Mouse (Mus musculus): Measurements from ENCODE around the gene Fdxr.

Fdxr gene

GRCm38 (mm10) chr11:115276780-115277603 lies at the start of gene Fdxr:
TSS of gene Fdxr (minus strand) at chr11:115277050.
- peak; percentile 99 for DNase-seq (ENCODE audit: low spot score)

DNA sequence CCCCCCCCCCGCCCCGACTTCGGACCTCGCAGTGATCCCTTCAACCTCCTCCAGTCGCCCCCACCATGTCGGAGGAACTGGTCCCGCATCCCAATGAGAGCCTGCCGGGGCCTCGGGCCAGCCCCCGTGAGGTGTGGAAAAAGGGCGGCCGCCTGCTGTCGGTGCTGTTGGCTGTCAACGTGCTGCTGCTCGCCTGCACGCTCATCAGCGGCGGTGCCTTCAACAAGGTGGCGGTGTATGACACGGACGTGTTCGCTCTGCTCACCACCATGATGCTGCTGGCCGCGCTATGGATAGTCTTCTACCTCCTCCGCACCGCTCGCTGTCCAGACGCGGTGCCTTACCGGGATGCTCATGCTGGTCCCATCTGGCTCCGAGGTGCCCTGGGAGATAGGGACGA lies 46.5 kb upstream of the Fdxr start:
- no peak for DNase-seq (ENCODE audit: low spot score)

DNA sequence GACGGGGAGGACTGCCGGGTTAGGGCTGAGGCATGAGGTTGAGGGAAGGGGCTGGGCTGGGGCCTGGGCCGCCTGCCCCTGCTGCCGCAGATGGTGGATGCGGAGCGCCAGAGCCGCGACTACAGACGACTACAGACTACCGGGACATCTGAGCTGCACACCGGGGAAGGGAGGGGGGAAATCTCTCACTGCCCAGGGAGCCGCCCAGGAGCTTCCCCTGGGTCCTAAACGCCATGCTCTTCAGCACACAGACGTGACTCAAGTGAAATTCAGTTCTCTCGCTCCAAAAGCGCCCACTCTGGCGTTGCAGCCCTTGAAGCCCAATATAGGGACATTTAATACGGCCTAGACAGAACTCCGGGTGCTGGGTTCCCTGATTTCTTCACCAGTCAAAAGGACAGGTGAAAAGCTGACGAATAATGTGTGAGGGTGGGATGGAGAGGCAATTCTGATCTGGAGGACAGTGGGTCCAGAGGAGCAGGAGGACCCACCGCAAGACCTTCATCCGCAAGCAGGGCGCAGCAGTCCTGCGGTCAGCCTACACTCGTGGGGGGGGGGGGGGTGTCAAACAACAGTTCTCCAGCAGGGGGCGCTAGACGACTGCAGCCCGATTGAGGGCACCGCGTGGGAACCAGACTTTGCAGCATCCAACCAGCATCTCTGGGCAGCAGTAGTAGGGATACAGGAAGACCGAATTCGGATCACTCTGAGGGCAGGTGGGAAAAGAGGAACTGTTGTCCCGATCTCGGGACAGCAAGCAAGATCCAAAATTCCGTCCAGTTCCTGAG lies 45.2 kb upstream of the Fdxr start, which contains the start of gene Ush1g:
Gene Ush1g, minus strand, starts transcription at position 136 of the 788 bp plus-strand sequence.
- peak; percentile 80 for DNase-seq (ENCODE audit: low spot score)

- DNase-seq (ENCODE audit: low spot score) = peak; percentile 21
These were observed 43.0 kb upstream of the Fdxr start for GRCm38 (mm10) chr11:115319704-115320383.

DNA sequence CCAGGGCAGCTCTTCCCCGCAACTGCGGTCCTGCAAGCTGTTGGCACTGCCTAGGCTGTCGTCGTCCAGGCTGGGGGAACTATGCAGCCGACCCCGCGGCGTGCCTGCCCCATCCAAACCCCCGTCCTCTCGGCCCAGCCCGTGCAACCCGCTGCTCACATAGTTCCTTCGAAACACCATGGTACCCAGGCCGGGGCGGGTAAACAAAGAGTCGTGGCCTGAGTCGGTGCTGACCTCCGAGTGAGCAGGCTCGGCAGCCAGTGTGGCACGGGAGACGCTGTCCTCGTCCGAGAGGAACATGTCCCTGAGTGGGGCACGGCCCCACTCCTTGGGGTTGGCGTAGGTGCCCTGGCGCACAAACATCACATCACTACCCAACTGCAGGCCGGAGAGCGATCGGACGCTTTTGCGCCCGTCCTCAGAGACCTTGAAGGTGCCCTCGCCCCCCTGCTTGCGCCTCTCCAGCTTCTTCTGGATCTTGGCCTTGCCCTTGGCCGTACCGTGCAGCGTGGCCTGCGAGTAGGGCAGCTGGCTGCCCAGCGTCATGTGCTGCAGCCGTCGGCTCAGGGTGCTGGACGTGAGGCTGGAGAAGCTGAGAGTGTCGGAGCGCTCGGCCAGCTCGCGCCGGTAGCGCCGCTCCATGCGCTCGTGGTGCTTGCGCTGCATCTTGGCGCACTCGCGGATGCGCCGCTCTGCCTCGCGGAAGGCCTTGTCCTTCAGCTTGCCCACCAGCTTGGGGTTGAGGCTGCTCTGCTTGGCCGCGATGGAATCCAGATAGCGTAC lies 41.6 kb upstream of the Fdxr start:
- no peak for DNase-seq (ENCODE audit: low spot score)

DNA sequence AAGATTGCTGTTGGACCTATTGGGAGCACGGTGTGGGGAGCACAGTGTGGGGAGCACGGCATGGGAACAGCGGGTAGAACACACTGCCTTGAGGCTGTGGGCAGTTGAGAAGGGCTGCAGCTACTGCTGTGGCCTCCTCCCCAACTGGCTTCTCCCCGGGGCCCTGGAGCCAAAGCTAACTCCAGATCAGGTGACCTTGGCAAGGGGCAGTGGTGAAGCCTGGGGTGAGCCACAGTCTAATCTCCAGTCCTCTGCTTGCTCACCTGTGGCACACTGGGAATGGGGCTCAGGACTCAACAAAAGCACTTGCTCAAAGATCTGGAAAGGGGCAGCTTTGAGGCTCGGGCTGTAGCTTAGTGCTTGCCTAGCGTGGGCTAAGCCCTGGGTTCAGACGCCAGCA lies 40.4 kb upstream of the Fdxr start:
- DNase-seq (ENCODE audit: low spot score) = no peak

DNA sequence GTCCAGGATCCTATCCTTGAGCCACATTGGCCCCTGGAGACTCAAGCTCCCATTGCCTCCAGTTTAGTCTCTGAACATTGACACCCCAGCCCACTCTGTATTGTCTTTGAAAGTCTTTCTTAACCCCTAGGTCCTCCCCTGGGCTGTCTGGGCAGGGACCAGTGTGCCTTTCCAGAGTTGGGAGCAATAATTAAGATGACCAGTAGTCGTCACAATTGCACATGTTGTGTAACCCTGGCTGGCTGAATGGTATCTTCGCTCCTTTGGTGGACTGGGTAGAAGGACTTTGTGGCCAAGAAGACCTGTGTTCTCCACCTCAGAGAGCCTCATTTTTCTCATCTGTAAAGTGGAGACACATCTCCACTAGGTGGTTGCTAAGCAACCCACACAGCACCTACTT lies 37.4 kb upstream of the Fdxr start:
- DNase-seq (ENCODE audit: low spot score) = peak; percentile 24

DNA sequence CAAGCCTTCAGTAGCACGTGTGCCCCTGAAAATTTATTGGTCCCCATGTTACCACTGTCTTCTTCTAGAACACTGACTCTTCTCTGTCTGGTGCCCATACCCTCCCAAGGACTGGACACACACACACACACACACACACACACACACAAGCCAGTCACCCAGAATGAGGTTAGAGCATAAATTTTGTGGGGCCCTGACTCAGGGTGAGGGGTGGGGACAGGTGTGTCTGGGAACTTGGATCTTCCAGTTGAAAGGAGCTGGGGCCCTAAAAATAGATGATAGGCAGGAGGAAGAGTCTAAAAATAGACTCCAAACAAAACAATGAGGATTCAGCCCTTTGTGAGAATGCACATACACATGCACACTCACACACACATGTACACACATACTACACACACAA lies 31.9 kb upstream of the Fdxr start:
- DNase-seq (ENCODE audit: low spot score) = no peak

GRCm38 (mm10) chr11:115306863-115307262 lies 30.0 kb upstream of the Fdxr start, which contains the start of gene Otop2:
TSS of gene Otop2 (plus strand) at chr11:115307163.
- no peak for DNase-seq (ENCODE audit: low spot score)

- no peak for DNase-seq (ENCODE audit: low spot score)
These were observed 26.3 kb upstream of the Fdxr start for GRCm38 (mm10) chr11:115303167-115303566.

- DNase-seq (ENCODE audit: low spot score) = no peak
These were observed 24.5 kb upstream of the Fdxr start for GRCm38 (mm10) chr11:115301351-115301750.

DNA sequence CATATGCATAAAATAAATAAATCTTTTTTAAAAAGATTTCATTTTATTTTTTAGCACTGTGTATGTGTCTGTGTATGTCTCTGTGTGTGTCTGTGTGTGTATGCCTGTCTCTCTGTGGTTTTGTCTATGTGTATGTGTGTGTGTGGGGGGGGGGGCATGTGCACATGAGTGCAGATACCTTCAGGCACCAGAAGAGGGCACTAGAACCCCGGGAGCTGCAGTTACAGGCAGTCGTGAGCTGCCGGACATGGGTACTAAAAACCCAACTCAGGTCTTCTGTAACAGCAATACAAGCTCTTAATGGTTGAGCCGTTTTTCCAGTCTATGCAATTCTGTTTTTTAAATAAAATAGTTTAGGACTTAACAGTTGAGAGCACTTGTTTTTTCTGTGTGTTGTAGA lies 23.9 kb upstream of the Fdxr start:
- DNase-seq (ENCODE audit: low spot score) = no peak

- no peak for DNase-seq (ENCODE audit: low spot score)
These were observed 21.3 kb upstream of the Fdxr start for GRCm38 (mm10) chr11:115298160-115298559.

- peak; percentile 86 for DNase-seq (ENCODE audit: low spot score)
These were observed 20.5 kb upstream of the Fdxr start, which contains the start of gene Fads6 for GRCm38 (mm10) chr11:115297214-115297826. TSS of gene Fads6 (minus strand) at chr11:115297663.

GRCm38 (mm10) chr11:115296471-115297210 lies 19.8 kb upstream of the Fdxr start:
- peak; percentile 43 for DNase-seq (ENCODE audit: low spot score)

DNA sequence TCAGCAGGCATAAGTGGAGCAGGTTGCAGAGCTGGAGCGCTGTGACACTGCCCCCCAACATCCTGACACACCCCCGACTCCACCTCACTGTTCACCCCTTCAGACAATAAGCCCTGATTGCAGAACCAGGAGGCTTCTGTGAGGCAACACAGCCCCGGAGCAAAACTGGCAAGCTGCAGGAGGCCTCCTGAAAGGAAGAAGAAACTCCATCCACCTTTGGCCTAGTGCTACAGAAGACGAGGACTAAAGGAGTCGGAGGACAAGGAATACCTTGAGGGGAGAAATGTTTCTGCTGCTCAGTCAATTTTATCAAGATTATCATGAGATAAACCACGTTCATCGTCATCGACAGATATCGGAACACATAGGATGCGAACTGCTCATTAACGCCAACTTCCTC lies 19.1 kb upstream of the Fdxr start:
- no peak for DNase-seq (ENCODE audit: low spot score)

DNA sequence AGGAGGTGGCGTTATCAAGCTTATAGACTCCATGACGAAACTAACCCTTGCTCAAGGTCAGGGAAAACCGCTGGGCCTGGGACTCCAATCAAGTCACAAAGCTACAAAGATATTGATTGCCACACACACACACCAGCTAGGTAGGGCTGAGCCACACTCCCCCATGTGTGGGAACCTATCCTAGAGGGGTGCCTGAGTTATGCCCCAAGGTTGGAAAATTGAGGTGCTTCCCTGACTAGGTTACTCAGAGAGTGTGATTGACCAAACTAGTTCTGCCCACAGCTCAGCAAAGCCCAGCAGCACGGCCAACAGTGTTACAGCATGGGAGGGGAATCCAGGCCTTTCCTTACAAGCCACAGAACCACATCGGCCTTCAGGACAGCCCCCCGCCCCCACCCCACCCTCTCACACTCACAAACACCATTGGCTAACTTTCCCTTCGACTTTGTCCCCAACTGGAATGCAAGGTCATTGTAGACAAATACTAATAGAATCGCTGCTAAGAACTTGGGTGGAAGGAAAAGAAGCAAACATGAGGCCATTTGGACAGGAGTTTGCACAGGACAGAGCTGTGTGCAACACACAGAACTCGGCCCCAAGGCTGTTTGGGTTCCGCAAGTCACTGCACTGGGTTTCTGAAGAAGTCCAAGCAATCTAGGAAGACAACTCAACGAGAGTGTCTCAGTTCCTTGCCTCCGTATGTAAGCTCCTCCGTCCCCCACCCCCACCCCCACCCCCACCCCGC lies 16.0 kb upstream of the Fdxr start:
- no peak for DNase-seq (ENCODE audit: low spot score)

DNA sequence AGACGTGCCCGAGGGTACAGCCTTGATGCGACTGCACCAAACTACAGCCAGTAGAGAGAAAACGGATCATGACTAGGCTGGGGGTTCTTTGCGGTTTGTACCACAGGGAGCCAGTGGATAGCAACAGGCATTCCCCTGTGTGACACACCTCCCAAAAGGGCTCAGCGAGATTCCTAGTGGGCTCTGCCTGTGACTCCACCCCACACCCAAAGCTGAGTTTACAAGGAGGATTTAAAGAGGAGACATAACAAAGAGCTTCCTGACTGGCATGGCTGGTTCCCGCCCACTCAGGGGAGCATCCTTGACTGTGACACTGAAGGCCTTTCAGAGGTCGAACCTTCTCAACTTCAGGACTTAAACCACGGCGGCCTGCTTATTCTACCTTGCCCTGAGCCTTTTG lies 14.7 kb upstream of the Fdxr start:
- DNase-seq (ENCODE audit: low spot score) = no peak

- peak; percentile 87 for DNase-seq (ENCODE audit: low spot score)
These were observed 14.1 kb upstream of the Fdxr start for GRCm38 (mm10) chr11:115290919-115291318.

DNA sequence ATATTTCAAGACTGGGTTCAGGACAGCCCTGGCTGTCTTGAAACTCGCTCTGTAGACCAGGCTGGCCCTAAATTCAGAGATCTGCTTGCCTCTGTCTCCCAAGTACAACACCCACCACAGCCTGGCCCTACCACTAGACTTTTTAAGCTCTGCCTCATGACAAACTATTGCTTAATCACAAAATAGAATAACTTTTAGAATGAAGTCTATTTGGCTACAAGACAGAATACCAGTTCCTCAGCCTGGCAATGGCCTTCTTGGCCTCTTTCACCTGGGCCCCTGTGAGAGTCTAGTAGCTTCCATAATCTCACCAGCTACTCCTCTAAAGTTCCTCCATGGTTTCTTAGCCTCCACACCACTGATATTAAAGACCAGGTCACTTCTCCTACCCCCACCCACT lies 13.5 kb upstream of the Fdxr start:
- DNase-seq (ENCODE audit: low spot score) = no peak
